Mouse (Mus musculus) liver, adult 2 months (tissue): ENCODE measurements at regions not wholly inside any gene's neighbourhood (a gene's known extent, or its start where the extent isn't known, plus 50 kb on each side); places are given as distances from the start of the nearest gene placed in this dataset.

ENCODE experiments used
- CTCF ChIP-seq: fragments of 200-500 bp; IDR thresholded peaks from 2 replicates; pipeline ENCODE4 v1.5.1; 2011; ENCODE audit warnings: low read depth, low read length, control low read depth
- POLR2A ChIP-seq: fragments of 200-500 bp; IDR thresholded peaks from 2 replicates; pipeline ENCODE4 v1.6.1; 2011; ENCODE audit warnings: low read length, control low read depth; ENCODE audit not compliant: insufficient read depth; ENCODE audit errors: extremely low read depth

GRCm38 (mm10) chr10:19185790-19186581, 170.3 kb upstream of the Olig3 start:
- no peak; the same call in 1 of the 2 replicates for TF ChIP-seq CTCF
- no peak for TF ChIP-seq POLR2A
